Mouse (Mus musculus): ENCODE measurements around the gene Pex5l. TPM values are rescaled to one million over a fixed set of nuclear protein-coding genes. Genes with fewer than 3 reads are reported as not detected.

The Pex5l gene
- not detected in 2 replicates for polyA plus RNA-seq (2012; ENCODE audit: insufficient read depth, insufficient read length, low replicate concordance, missing spikeins)

DNA sequence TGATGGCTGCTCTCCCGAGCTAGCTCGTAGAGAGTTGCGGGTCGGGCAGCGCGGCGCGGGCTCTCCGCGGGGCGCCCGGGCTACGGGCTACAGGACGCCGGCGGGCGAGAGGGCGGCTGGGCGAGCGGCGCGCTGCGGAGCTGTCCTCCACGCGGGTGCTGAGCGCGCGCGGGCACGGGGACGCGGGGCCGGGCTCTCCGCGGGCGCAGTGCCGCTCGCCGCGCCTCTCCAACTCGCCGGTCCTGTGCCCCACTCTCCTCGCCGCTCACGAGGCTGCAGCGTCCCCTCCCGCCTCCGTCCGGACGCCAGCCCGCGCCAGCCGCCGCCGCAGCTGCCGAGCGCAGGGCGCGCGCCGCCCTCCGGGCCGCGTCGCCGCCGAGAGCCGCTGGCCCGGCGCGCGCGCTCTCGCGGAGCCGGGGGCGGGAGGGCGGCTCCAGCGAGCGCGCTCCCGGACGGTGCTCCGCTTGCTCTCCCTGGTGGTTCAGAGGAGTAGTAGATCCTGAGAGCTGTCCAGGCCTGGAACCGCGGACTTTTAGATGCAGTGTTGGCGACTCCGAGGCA, at the start of gene Pex5l:
TSS of gene Pex5l (minus strand) at position 347 of the 561 bp plus-strand sequence.
- H3K4me3 ChIP-seq (ENCODE audit: insufficient read depth, low read depth, low read length) = peak within 1 kb of the TSS; percentile 59
- TF ChIP-seq POLR2A (IDR thresholded peaks at IDR 0.05; ENCODE audit: insufficient read depth, low read depth, low read length) = 0 out of 2 replicates have a peak, but pooled peaks have one; percentile 33
- peak; percentile 70 for TF ChIP-seq CTCF (IDR thresholded peaks at IDR 0.05; ENCODE audit: insufficient read depth, low read depth, low read length)
- WGBS = under 1% methylated on average over 88 of the region's 88 CpGs
- H3K27ac ChIP-seq (ENCODE audit: insufficient read depth, low read depth, low read length) = no peak within 1 kb of the TSS
- H3K4me1 ChIP-seq (ENCODE audit: control insufficient read depth, insufficient read depth, low read length) = no peaks in the 10 kb centered on the region

DNA sequence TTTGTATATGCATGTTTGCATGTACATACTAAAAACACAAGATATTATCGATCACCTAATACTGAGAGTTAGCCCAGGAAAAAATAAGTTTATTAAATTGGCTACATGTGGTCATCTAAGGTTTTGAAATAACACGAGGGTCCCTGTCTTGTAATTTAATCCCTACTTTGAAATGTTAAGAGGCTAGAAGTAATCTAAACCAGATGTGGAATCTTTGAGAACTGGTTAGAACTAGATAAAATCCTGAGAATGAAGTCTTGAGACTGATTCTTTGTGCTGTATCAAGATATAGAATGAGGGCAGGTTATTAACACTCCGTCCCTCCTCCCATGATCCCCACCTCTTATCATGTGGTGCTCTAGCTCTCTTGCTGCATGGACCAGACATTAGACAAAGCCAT, 22.1 kb upstream of the Pex5l start:
- 70% methylated on average over 3 of the region's 3 CpGs for WGBS
- TF ChIP-seq CTCF (IDR thresholded peaks at IDR 0.05; ENCODE audit: insufficient read depth, low read depth, low read length) = no peak
- TF ChIP-seq POLR2A (IDR thresholded peaks at IDR 0.05; ENCODE audit: insufficient read depth, low read depth, low read length) = no peak
- Histone ChIP-seq H3K4me3 (ENCODE audit: insufficient read depth, low read depth, low read length) (no peak overlapping the region), H3K4me1 (ENCODE audit: control insufficient read depth, insufficient read depth, low read length) (no peaks in the 10 kb centered on the region), H3K27ac (ENCODE audit: insufficient read depth, low read depth, low read length) (no peak overlapping the region)

DNA sequence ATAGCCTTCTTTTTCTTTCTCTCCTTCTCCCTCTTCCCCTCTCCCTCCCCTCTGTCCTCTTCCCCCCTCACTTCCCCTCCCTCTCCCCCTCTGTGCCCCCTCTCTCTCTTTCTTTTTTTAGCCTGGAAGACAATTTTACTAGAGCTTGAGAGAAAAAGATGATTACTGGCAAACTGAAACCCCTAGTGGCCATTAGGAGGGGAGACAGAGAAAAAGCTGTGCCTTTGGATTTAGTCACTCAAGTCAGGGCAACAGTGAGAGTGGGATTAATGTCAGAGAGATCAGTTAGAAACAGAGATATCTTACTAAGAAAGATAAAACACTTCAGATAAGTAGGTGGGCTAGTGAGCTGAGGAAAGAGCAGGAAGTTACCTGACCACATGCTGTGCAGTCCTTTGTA, 20.8 kb upstream of the Pex5l start:
- Histone ChIP-seq H3K4me3 (ENCODE audit: insufficient read depth, low read depth, low read length) (no peak overlapping the region), H3K27ac (ENCODE audit: insufficient read depth, low read depth, low read length) (no peak overlapping the region)
- TF ChIP-seq CTCF (IDR thresholded peaks at IDR 0.05; ENCODE audit: insufficient read depth, low read depth, low read length) (no peak), POLR2A (IDR thresholded peaks at IDR 0.05; ENCODE audit: insufficient read depth, low read depth, low read length) (no peak)

DNA sequence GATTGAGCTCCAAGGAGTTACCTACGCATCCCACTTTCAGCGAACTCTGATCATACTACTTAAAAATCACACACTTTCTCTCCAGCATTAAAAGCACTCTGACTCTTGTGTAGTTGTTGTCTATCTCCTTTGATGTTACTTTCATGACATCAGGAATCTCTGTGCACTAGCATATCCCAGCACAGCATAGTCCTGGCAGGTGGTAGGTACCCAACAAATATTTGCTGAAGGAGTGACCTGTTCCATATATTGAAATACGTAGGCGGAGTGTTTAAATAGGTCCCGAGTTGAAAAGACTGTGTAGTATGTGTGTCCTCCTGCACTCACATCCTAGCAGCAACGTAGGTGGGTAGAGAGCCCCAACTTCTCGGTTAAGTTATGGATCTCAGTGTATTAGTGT, 545 bp upstream of the Pex5l start:
- no peak overlapping the region for H3K4me3 ChIP-seq (ENCODE audit: insufficient read depth, low read depth, low read length)
- H3K27ac ChIP-seq (ENCODE audit: insufficient read depth, low read depth, low read length) = no peak overlapping the region
- no peaks in the 10 kb centered on the region for H3K4me1 ChIP-seq (ENCODE audit: control insufficient read depth, insufficient read depth, low read length)
- no peak for TF ChIP-seq CTCF (IDR thresholded peaks at IDR 0.05; ENCODE audit: insufficient read depth, low read depth, low read length)
- WGBS = 84% methylated on average over 7 of the region's 7 CpGs

More for the DNA sequence above, 20.8 kb upstream of the Pex5l start:
- H3K4me1 ChIP-seq (ENCODE audit: control insufficient read depth, insufficient read depth, low read length) = no peaks in the 10 kb centered on the region

DNA sequence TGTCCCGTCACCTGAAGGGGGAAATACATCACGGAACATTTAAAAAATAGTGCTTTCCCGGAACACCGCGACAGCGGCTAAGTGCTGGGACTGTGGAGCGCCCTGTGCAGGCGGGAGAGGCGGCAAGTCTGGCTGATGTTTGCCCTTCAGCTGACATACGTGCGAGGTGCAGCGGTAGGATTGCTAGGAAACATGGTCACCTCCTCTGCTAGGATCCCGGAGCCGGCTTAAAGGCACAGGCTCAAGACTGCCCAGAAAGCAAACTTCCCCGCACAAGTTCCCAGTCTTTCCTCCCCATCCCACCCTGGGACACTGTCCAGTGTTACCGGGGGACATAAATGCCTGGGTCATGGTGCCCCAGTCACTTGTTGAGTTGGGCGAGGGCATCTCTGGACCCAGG, 649 bp downstream of the Pex5l start:
- WGBS = 2% methylated on average over 17 of the region's 17 CpGs
- Histone ChIP-seq H3K27ac (ENCODE audit: insufficient read depth, low read depth, low read length) (no peak overlapping the region), H3K4me3 (ENCODE audit: insufficient read depth, low read depth, low read length) (peak overlapping the region; percentile 59), H3K4me1 (ENCODE audit: control insufficient read depth, insufficient read depth, low read length) (no peaks in the 10 kb centered on the region)
- TF ChIP-seq CTCF (IDR thresholded peaks at IDR 0.05; ENCODE audit: insufficient read depth, low read depth, low read length) (no peak), POLR2A (IDR thresholded peaks at IDR 0.05; ENCODE audit: insufficient read depth, low read depth, low read length) (no peak)

DNA sequence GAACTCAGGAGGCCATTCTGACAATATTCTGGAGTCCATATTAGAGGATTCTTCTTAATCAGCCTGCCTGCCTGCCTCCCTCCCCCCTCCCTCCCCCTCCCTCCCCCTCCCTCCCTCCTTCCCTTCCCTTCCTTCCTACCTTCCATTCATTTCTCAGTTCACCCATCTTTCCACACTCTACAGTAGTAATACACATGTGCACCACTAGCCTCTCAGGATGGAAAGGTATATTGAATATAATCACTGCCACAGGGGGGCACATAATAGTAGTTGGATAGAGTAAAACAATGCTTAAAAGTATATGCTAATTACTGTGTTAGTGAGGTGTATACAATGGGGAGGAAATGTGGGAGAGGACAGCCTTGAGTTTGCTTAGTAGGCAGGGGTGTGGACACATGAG, 13.1 kb downstream of the Pex5l start:
- Histone ChIP-seq H3K4me1 (ENCODE audit: control insufficient read depth, insufficient read depth, low read length) (no peaks in the 10 kb centered on the region), H3K27ac (ENCODE audit: insufficient read depth, low read depth, low read length) (no peak overlapping the region), H3K4me3 (ENCODE audit: insufficient read depth, low read depth, low read length) (no peak overlapping the region)
- TF ChIP-seq CTCF (IDR thresholded peaks at IDR 0.05; ENCODE audit: insufficient read depth, low read depth, low read length) = no peak
- no peak for TF ChIP-seq POLR2A (IDR thresholded peaks at IDR 0.05; ENCODE audit: insufficient read depth, low read depth, low read length)

DNA sequence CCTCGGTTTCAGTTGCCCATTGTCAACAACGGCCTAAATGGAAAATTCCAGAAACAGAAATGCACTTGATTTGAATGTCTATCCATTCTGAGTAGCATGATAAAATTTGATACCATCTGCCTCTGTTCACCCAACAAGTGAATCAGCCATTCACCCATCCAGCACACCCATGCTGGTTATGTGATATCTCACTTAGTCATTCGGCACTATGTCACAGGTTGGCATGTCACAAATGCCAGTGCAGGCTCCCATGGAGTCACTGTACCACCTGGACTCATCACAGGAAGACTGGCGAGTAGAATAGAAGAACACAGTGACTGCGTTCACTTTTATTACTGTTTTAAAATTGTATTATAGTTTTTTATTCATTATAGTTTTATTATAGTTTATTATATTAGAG, 18.3 kb downstream of the Pex5l start:
- Histone ChIP-seq H3K4me3 (ENCODE audit: insufficient read depth, low read depth, low read length) (no peak overlapping the region), H3K4me1 (ENCODE audit: control insufficient read depth, insufficient read depth, low read length) (no peaks in the 10 kb centered on the region), H3K27ac (ENCODE audit: insufficient read depth, low read depth, low read length) (no peak overlapping the region)
- 81% methylated on average over 5 of the region's 5 CpGs for WGBS
- TF ChIP-seq POLR2A (IDR thresholded peaks at IDR 0.05; ENCODE audit: insufficient read depth, low read depth, low read length) = no peak
- no peak for TF ChIP-seq CTCF (IDR thresholded peaks at IDR 0.05; ENCODE audit: insufficient read depth, low read depth, low read length)

DNA sequence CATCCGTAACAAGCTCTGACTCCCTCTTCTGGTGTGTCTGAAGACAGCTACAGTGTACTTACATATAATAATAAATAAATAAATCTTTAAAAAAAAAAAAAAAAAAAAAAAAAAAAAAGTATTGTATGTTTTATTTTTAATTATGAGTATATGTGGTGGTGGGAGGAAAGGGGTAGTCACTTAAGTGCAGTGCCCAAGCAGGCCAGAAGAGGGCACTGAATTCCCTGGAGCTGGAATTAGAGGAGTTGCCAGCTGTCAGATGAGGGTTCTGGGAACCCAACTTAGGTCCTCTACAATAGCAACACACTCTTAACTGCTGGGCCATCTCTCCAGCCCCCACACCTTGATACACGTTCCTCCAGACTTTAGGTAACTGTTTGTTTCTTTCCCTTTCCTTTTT, 37.3 kb downstream of the Pex5l start:
- 98% methylated on average over 2 of the region's 2 CpGs for WGBS
- Histone ChIP-seq H3K27ac (ENCODE audit: insufficient read depth, low read depth, low read length) (no peak overlapping the region), H3K4me3 (ENCODE audit: insufficient read depth, low read depth, low read length) (no peak overlapping the region)

DNA sequence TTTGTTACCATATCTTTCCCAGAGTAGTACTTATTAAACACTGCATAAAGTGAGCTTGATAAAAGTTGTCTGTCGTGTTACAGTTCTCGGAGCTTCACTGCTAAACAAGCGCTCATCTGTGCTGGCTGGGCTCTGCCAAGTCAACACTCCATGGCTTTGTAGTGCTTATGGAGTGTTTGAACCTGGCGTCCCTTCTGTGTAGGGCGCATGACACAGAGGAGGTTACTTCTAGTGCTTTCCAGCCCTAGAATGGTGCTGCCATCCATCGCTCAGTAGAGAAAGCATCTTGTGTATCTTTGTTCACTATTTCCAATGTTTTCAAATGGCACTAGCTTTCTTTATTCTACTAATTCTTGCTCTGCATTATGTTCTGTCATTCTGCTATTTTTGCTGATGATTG, 39.5 kb downstream of the Pex5l start:
- H3K27ac ChIP-seq (ENCODE audit: insufficient read depth, low read depth, low read length) = no peak overlapping the region
- H3K4me1 ChIP-seq (ENCODE audit: control insufficient read depth, insufficient read depth, low read length) = peaks cover 3% of the 10 kb centered on the region; the same call in 1 of the 2 replicates
- WGBS = 93% methylated on average over 6 of the region's 6 CpGs
- H3K4me3 ChIP-seq (ENCODE audit: insufficient read depth, low read depth, low read length) = no peak overlapping the region
- TF ChIP-seq CTCF (IDR thresholded peaks at IDR 0.05; ENCODE audit: insufficient read depth, low read depth, low read length) (no peak), POLR2A (IDR thresholded peaks at IDR 0.05; ENCODE audit: insufficient read depth, low read depth, low read length) (no peak)

More for the DNA sequence above, 37.3 kb downstream of the Pex5l start:
- no peaks in the 10 kb centered on the region for H3K4me1 ChIP-seq (ENCODE audit: control insufficient read depth, insufficient read depth, low read length)
- TF ChIP-seq CTCF (IDR thresholded peaks at IDR 0.05; ENCODE audit: insufficient read depth, low read depth, low read length) (no peak), POLR2A (IDR thresholded peaks at IDR 0.05; ENCODE audit: insufficient read depth, low read depth, low read length) (no peak)

All from olfactory bulb, adult 2 months (tissue).